Mouse (Mus musculus) embryonic facial prominence, embryonic 12.5 days (tissue): ENCODE results near the gene Adamts6. TPM values are rescaled to one million over a fixed set of nuclear protein-coding genes. Genes with fewer than 3 reads are reported as not detected.

Source experiments
- ATAC-seq: fragments of 200-750 bp; cut with Nextera tagmentation; 2 replicates; pipeline ENCODE4 v1.8.0; 2017; ENCODE audit not compliant: insufficient number of reproducible peaks, insufficient read depth, low FRiP score, low TSS enrichment
- H3K27ac ChIP-seq: fragments of 300-500 bp; sonication (generic); 2 replicates; pipeline ENCODE4 v1.5.1; 2016; ENCODE audit warnings: mild to moderate bottlenecking
- H3K27me3 ChIP-seq: fragments of 300-500 bp; sonication (generic); 2 replicates; pipeline ENCODE4 v1.6.1; 2016; ENCODE audit warnings: mild to moderate bottlenecking, moderate library complexity
- H3K36me3 ChIP-seq: fragments of 300-500 bp; sonication (generic); 2 replicates; pipeline ENCODE4 v1.6.1; 2016; ENCODE audit warnings: mild to moderate bottlenecking
- H3K4me1 ChIP-seq: fragments of 300-500 bp; sonication (generic); 2 replicates; pipeline ENCODE4 v1.6.1; 2016
- H3K4me2 ChIP-seq: fragments of 300-500 bp; sonication (generic); replicated peaks from 2 replicates; pipeline ENCODE4 v1.6.1; 2016; ENCODE audit warnings: mild to moderate bottlenecking, moderate library complexity
- H3K4me3 ChIP-seq: fragments of 300-500 bp; sonication (generic); 2 replicates; pipeline ENCODE4 v1.5.1; 2016; ENCODE audit warnings: mild to moderate bottlenecking
- H3K9ac ChIP-seq: fragments of 300-500 bp; sonication (generic); 2 replicates; pipeline ENCODE4 v1.6.1; 2016; ENCODE audit warnings: mild to moderate bottlenecking, moderate library complexity
- H3K9me3 ChIP-seq: fragments of 300-500 bp; sonication (generic); 2 replicates; pipeline ENCODE4 v1.6.1; 2016; ENCODE audit warnings: mild to moderate bottlenecking, moderate library complexity
- WGBS: fragments of 180-500 bp; shearing (Covaris S2); methylation state at CpG from one replicate; pipeline ENCODE4 v1.1.7; 2016; 5-methylcytosine and 5-hydroxymethylcytosine counted together
- polyA plus RNA-seq: library from polyadenylated mRNA; unstranded; fragments of >200 nt; fragmentation: Nextera tagmentation; extraction: Ambion mirVana; gene quantifications from 2 replicates; pipeline ENCODE4 v1.2.1, GENCODE M21; 2016

Adamts6 gene
- polyA plus RNA-seq, 1 experiment from 2014 or later, result 5.4 TPM

GRCm38 (mm10) chr13:104504043-104504442 lies 216.4 kb downstream of the Adamts6 start:
- Histone ChIP-seq H3K9me3 (no peaks in the 10 kb centered on the region), H3K27me3 (no peaks in the 10 kb centered on the region), H3K27ac (no peak overlapping the region), H3K4me2 (no peak overlapping the region), H3K4me1 (no peaks in the 10 kb centered on the region), H3K9ac (no peak overlapping the region), H3K4me3 (no peak overlapping the region), H3K36me3 (no peaks in the 10 kb centered on the region)
- WGBS, result 72% methylated on average over 1 of the region's 1 CpGs
- ATAC-seq, result no peak

- Histone ChIP-seq H3K9me3 (no peaks in the 10 kb centered on the region), H3K4me1 (no peaks in the 10 kb centered on the region), H3K27me3 (no peaks in the 10 kb centered on the region), H3K27ac (no peak overlapping the region), H3K4me2 (no peak overlapping the region), H3K36me3 (no peaks in the 10 kb centered on the region), H3K9ac (no peak overlapping the region), H3K4me3 (no peak overlapping the region)
- 85% methylated on average over 6 of the region's 6 CpGs for WGBS
- no peak for ATAC-seq
These were observed 218.7 kb downstream of the Adamts6 start for GRCm38 (mm10) chr13:104506165-104506875.

DNA sequence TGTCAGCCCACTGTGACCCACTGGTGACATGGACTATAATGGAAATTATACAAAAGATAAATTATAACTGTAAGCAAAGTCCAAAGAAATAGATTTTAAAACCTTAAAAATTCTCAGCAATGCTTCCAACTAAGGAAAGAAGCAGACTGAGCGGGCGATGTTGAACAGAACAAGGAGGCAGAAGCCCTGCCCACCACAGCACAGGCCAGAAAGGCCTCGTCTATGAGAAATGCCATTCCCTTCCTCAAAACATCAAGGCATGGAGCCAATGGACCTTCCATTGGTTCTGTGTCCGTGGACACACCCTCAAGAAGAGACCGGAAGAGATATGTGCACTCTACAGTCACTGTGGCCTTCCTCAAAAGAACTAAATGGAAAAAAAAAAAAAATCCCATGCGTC lies 220.0 kb downstream of the Adamts6 start:
- 90% methylated on average over 6 of the region's 6 CpGs for WGBS
- Histone ChIP-seq H3K4me3 (no peak overlapping the region), H3K27ac (no peak overlapping the region), H3K4me2 (no peak overlapping the region), H3K9ac (no peak overlapping the region), H3K4me1 (no peaks in the 10 kb centered on the region), H3K9me3 (no peaks in the 10 kb centered on the region), H3K27me3 (no peaks in the 10 kb centered on the region), H3K36me3 (no peaks in the 10 kb centered on the region)
- no peak for ATAC-seq

- peak; percentile 20; the same call in 1 of the 2 replicates for ATAC-seq
- no peaks in the 10 kb centered on the region for H3K36me3 ChIP-seq
- 78% methylated on average over 26 of the region's 26 CpGs for WGBS
- no peak overlapping the region for H3K9ac ChIP-seq
- H3K4me3 ChIP-seq, result no peak overlapping the region
- H3K9me3 ChIP-seq, result no peaks in the 10 kb centered on the region
- no peak overlapping the region for H3K27ac ChIP-seq
- no peaks in the 10 kb centered on the region for H3K27me3 ChIP-seq
- H3K4me2 ChIP-seq, result no peak overlapping the region
- no peaks in the 10 kb centered on the region for H3K4me1 ChIP-seq
These were observed 222.2 kb downstream of the Adamts6 start for GRCm38 (mm10) chr13:104509561-104510493.

DNA sequence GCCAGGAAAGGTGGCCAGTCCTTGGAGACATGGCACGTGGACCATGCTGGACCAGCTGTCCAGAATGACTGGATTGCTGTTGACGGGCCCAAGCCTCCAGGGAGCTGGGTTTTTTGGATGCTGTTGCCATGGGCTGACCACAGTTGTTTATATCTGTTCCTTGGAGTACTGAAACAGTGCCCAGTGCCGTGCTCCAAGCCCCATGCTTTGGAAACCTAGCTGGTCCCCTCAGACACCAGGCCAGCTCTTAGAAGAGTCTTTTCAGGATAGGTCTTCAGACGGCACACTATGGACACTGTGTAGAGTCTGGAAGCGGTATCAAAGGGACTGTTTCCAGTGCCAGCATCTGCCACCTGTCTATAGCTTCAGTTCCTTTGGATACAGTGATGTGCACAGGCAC lies 223.1 kb downstream of the Adamts6 start:
- no peaks in the 10 kb centered on the region for H3K27me3 ChIP-seq
- no peak for ATAC-seq
- H3K9ac ChIP-seq, result no peak overlapping the region
- no peak overlapping the region for H3K4me3 ChIP-seq
- no peak overlapping the region for H3K4me2 ChIP-seq
- H3K36me3 ChIP-seq, result no peaks in the 10 kb centered on the region
- no peaks in the 10 kb centered on the region for H3K4me1 ChIP-seq
- H3K27ac ChIP-seq, result no peak overlapping the region
- 79% methylated on average over 5 of the region's 5 CpGs for WGBS
- H3K9me3 ChIP-seq, result no peaks in the 10 kb centered on the region

DNA sequence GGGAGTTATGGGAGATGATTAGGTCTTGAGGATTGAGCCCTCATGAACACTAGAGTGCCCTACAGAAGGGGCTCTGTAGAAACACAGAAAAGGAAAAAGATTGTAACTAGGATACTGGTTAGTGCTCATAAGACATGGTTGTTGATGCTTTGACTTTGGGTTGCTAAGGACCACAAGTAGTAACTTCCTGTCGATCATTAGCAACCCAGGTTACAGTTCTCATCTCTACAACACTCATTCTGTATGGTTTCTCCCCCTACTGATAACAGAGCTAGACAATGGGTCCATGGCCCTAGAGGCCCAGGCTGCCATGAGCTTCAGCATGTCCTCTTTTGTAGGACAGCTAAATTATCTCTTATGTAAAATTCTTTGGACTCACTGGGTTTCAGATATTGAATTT lies 227.4 kb downstream of the Adamts6 start:
- WGBS, result 91% methylated on average over 1 of the region's 1 CpGs

GRCm38 (mm10) chr13:104516146-104516545 lies 228.5 kb downstream of the Adamts6 start:
- WGBS, result 34% methylated on average over 4 of the region's 4 CpGs
- Histone ChIP-seq H3K9me3 (no peaks in the 10 kb centered on the region), H3K9ac (no peak overlapping the region), H3K4me2 (no peak overlapping the region), H3K36me3 (no peaks in the 10 kb centered on the region), H3K4me1 (peaks cover 15% of the 10 kb centered on the region), H3K4me3 (no peak overlapping the region), H3K27ac (no peak overlapping the region), H3K27me3 (no peaks in the 10 kb centered on the region)
- no peak for ATAC-seq

More for the DNA sequence above, 227.4 kb downstream of the Adamts6 start:
- H3K27me3 ChIP-seq, result no peaks in the 10 kb centered on the region
- H3K4me1 ChIP-seq, result peaks cover 15% of the 10 kb centered on the region
- no peak overlapping the region for H3K4me2 ChIP-seq
- H3K27ac ChIP-seq, result no peak overlapping the region
- H3K4me3 ChIP-seq, result no peak overlapping the region
- no peaks in the 10 kb centered on the region for H3K9me3 ChIP-seq
- no peak overlapping the region for H3K9ac ChIP-seq
- no peak for ATAC-seq
- no peaks in the 10 kb centered on the region for H3K36me3 ChIP-seq

DNA sequence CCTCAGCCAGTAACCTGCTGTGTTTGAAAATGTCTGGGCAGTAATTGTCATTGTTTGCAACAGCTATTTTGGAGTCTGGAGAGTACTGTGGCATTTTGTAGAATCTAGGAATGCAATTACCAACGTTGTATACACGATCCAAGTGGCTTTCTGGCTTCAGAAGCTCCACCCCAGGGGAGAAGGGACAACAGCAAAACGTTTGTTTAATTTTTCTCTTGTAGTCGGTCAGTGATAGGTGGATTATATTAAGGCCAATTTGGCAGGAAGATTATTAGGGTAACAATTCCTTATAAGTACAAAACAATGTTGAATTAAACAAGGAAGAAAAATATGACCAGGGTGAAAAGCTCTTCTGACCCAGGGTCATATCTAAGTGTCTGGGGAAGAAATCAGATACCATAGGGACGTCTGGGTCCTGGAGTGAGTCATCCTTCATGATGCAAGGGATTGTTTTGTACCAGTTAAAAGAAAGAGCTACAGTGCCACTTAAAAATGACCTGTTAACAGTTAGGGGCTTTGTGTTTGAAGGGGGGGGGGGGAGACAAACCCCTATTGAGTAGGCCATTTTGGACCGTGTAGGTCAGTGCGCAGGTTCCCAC lies 229.2 kb downstream of the Adamts6 start:
- no peaks in the 10 kb centered on the region for H3K36me3 ChIP-seq
- no peak for ATAC-seq
- H3K4me2 ChIP-seq, result no peak overlapping the region
- peaks cover 15% of the 10 kb centered on the region for H3K4me1 ChIP-seq
- no peak overlapping the region for H3K4me3 ChIP-seq
- H3K9me3 ChIP-seq, result no peaks in the 10 kb centered on the region
- no peak overlapping the region for H3K27ac ChIP-seq
- 29% methylated on average over 7 of the region's 7 CpGs for WGBS
- H3K27me3 ChIP-seq, result no peaks in the 10 kb centered on the region
- no peak overlapping the region for H3K9ac ChIP-seq

- ATAC-seq, result peak; percentile 23; the same call in 1 of the 2 replicates
These were observed 230.1 kb downstream of the Adamts6 start for GRCm38 (mm10) chr13:104517638-104518311.

DNA sequence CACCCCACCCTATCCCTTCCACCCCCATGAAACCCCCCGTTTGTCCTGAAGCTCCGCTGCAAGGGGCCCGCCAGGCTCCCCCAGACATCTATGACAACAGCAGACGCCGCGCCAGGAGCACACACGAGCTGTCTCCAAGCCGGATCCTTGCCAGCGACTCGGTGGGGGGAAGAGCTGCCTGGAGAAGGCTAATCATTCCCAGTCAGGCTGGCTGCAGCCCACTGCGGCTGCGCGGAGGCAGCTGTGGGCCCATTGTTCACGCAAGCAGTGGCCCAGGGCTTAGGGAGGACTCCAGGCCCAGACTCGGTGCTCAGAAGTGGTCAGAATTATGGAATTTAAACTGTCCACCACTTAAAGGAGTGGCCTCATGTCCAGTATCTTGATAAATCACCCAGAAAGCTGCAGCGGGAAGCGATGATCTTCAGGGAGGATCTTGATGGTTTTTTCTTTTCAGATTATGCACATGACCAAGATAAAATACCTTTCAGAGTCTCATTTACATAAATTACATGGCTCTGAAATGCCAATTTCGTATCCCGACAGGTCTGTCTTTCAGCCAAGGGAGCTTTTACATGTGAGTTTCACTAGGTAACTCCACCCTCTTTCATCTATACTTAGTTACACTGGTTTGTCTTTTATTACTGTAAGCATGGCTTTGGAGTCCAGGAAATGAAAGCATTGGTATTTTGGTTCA lies 230.8 kb downstream of the Adamts6 start:
- Histone ChIP-seq H3K36me3 (no peaks in the 10 kb centered on the region), H3K27me3 (no peaks in the 10 kb centered on the region), H3K4me3 (peak overlapping the region; percentile 24), H3K4me2 (peak overlapping the region; percentile 53), H3K9ac (peak overlapping the region; percentile 49; the same call in 1 of the 2 replicates), H3K9me3 (no peaks in the 10 kb centered on the region), H3K27ac (peak overlapping the region; percentile 93), H3K4me1 (peaks cover 15% of the 10 kb centered on the region)
- WGBS, result 6% methylated on average over 19 of the region's 19 CpGs
- ATAC-seq, result peak; percentile 95

More at GRCm38 (mm10) chr13:104517638-104518311, 230.1 kb downstream of the Adamts6 start:
- H3K4me2 ChIP-seq, result peak overlapping the region; percentile 53
- no peaks in the 10 kb centered on the region for H3K9me3 ChIP-seq
- WGBS, result 32% methylated on average over 15 of the region's 15 CpGs
- H3K27me3 ChIP-seq, result no peaks in the 10 kb centered on the region
- H3K4me1 ChIP-seq, result peaks cover 15% of the 10 kb centered on the region
- H3K27ac ChIP-seq, result peak overlapping the region; percentile 93
- H3K9ac ChIP-seq, result peak overlapping the region; percentile 49; the same call in 1 of the 2 replicates
- H3K36me3 ChIP-seq, result no peaks in the 10 kb centered on the region
- H3K4me3 ChIP-seq, result peak overlapping the region; percentile 24
